Mouse (Mus musculus) lung, embryonic 16.5 days (tissue): ENCODE results near the gene Bckdk. TPM values are rescaled to one million over a fixed set of nuclear protein-coding genes. Genes with fewer than 3 reads are reported as not detected.
"Not testable (repeated sequence)": the region's sequence is repeated elsewhere in the genome, so short reads cannot be mapped to it uniquely, and the experiment has no call there.

Experiments
- ATAC-seq: fragments of 200-750 bp; cut with Nextera tagmentation; 2 replicates; pipeline ENCODE4 v1.8.0; 2017; ENCODE audit warnings: low read depth, mild to moderate bottlenecking, moderate library complexity
- H3K27ac ChIP-seq: fragments of 300-500 bp; sonication (generic); 2 replicates; pipeline ENCODE4 v1.5.1; 2014; ENCODE audit warnings: mild to moderate bottlenecking, control low read depth, low read length
- H3K27me3 ChIP-seq: fragments of 300-500 bp; sonication (generic); 2 replicates; pipeline ENCODE4 v1.6.1; 2014; ENCODE audit warnings: low read depth, low read length, mixed read lengths; ENCODE audit not compliant: control insufficient read depth, insufficient read depth
- H3K36me3 ChIP-seq: fragments of 300-500 bp; sonication (generic); 2 replicates; pipeline ENCODE4 v1.6.1; 2014; ENCODE audit warnings: low read length; ENCODE audit not compliant: control insufficient read depth, insufficient read depth
- H3K4me1 ChIP-seq: fragments of 300-500 bp; sonication (generic); replicated peaks from 2 replicates; pipeline ENCODE4 v1.6.1; 2014; ENCODE audit warnings: low read length, mixed read lengths; ENCODE audit not compliant: control insufficient read depth, insufficient read depth
- H3K4me2 ChIP-seq: fragments of 300-500 bp; sonication (generic); 2 replicates; pipeline ENCODE4 v1.6.1; 2014; ENCODE audit warnings: low read depth, low read length, control low read depth
- H3K4me3 ChIP-seq: fragments of 300-500 bp; sonication (generic); 2 replicates; pipeline ENCODE4 v1.5.1; 2014; ENCODE audit warnings: mild to moderate bottlenecking, low read length, control low read depth
- H3K9ac ChIP-seq: fragments of 300-500 bp; sonication (generic); 2 replicates; pipeline ENCODE4 v1.6.1; 2014; ENCODE audit warnings: low read length, control low read depth
- H3K9me3 ChIP-seq: fragments of 300-500 bp; sonication (generic); 2 replicates; pipeline ENCODE4 v1.6.1; 2016; ENCODE audit warnings: low read length; ENCODE audit not compliant: control insufficient read depth
- WGBS: fragments of 180-500 bp; shearing (Covaris S2); extraction: QIAGEN DNeasy Blood & Tissue Kit; methylation state at CpG from one replicate; pipeline ENCODE4 v1.1.7; 2014; 5-methylcytosine and 5-hydroxymethylcytosine counted together
- polyA plus RNA-seq: library from polyadenylated mRNA; unstranded; fragments of >200 nt; fragmentation: Nextera tagmentation; extraction: Ambion mirVana; gene quantifications from 2 replicates; pipeline ENCODE4 v1.2.1, GENCODE M21; 2015

Gene Bckdk
- polyA plus RNA-seq, 1 experiment from 2014 or later, result 129 TPM

DNA sequence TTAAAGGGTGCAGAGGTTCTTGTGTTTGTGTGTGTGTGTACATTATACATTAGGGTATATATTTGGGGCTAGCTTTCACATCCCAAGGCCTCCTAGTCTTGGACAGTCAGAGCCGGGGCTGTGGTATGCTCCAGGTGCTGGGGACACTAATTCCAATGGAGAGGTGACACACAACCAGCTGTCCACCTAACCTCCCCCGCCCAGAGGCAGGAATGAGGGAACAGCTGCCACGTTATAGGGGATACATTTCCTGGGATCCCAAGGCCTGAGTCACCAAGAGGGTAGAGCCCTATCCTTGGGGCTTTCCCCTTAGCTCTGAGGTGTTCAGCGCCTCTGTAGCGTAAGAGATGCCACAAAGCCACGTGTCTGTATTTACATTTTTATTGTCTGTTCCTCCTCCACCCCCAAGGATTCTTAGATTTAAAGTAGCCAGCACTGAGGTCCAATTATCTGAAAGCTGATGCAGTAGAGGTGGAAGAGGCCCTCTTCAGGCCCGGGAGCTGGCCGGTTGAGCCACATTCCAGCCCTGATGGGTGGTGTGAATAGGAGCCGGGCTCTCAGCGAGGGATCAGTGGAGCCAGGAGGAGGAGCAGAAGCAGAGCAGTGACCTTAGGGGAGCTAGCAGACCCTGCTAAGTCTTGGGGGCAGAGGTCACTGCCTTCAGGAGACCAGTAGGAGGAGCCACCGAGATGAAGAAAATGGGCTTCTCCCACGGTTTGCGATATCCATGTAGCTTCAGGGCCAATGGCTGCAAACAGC, 28.6 kb downstream of the Bckdk start:
- peak; percentile 34 for ATAC-seq
- Histone ChIP-seq H3K27me3 (no peaks in the 10 kb centered on the region), H3K9ac (peak overlapping the region; percentile 52), H3K36me3 (no peaks in the 10 kb centered on the region; the same call in 1 of the 2 replicates), H3K9me3 (no peaks in the 10 kb centered on the region), H3K4me1 (peaks cover 39% of the 10 kb centered on the region), H3K4me3 (peak overlapping the region; percentile 9; the same call in 1 of the 2 replicates), H3K4me2 (peak overlapping the region; percentile 42), H3K27ac (peak overlapping the region; percentile 95)
- 16% methylated on average over 13 of the region's 13 CpGs for WGBS

DNA sequence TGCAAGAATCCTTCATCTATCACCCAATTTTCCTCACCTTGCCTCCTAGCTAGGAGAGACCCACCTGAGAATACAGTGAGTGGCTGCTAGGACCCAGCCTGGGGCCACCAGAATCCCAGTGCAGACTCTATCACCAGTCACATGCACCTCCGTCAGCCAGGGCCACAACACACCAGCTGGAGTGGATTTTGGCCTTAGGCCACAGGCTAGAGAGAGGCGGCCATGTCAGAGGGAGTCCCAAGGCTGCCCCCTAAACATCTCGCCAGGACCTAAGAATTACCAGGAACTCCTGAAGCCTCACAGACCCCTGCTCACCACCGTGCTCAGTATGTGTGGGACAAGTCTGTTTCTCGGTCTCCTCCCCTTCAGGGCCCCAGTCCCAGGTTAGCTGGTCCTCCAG, 30.2 kb downstream of the Bckdk start:
- peaks cover 39% of the 10 kb centered on the region for H3K4me1 ChIP-seq
- no peak for ATAC-seq
- no peaks in the 10 kb centered on the region for H3K9me3 ChIP-seq
- H3K4me2 ChIP-seq, result no peak overlapping the region
- peak overlapping the region; percentile 95; the same call in 1 of the 2 replicates for H3K27ac ChIP-seq
- H3K36me3 ChIP-seq, result no peaks in the 10 kb centered on the region
- H3K9ac ChIP-seq, result peak overlapping the region; percentile 39
- H3K27me3 ChIP-seq, result no peaks in the 10 kb centered on the region
- H3K4me3 ChIP-seq, result no peak overlapping the region
- 79% methylated on average over 5 of the region's 5 CpGs for WGBS

DNA sequence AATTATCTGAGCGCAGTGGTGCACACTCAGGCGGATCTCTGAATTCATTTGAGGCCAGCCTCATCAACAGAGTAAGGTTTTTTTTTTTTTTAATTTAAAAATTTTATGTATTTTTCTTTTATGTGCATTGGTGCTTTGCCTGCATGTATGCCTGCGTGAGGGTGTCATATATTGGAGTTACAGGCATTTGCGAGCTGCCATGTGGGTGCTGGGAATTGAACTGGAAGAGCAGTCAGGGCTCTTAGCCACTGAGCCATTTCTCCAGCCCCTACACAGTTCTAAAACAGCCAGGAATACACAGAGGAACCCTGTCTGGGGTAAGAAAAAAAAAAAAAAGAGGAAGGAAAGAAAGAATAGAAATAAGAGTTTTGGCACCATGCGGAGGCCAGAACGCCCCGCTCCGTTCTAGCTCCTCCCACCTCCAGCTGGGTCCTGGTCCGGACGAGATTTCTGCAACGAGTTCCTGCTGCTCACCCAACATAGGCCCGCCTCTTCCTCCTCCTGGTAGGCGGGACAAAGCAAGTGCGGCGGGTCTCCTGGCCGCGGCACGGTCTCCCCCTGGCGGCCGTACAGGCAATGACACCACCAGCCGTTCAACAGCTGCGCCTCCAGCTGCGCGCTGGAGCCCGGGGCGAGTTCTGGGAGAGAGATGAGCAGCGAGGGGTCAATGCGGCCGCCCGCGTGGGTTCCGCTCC, 31.3 kb downstream of the Bckdk start:
- ATAC-seq, result peak; percentile 93
- Histone ChIP-seq H3K27ac (peak overlapping the region; percentile 77), H3K4me2 (peak overlapping the region; percentile 99), H3K9ac (peak overlapping the region; percentile 90), H3K9me3 (no peaks in the 10 kb centered on the region), H3K4me3 (peak overlapping the region; percentile 82), H3K36me3 (no peaks in the 10 kb centered on the region), H3K4me1 (peaks cover 39% of the 10 kb centered on the region), H3K27me3 (no peaks in the 10 kb centered on the region)
- WGBS, result 5% methylated on average over 32 of the region's 32 CpGs

DNA sequence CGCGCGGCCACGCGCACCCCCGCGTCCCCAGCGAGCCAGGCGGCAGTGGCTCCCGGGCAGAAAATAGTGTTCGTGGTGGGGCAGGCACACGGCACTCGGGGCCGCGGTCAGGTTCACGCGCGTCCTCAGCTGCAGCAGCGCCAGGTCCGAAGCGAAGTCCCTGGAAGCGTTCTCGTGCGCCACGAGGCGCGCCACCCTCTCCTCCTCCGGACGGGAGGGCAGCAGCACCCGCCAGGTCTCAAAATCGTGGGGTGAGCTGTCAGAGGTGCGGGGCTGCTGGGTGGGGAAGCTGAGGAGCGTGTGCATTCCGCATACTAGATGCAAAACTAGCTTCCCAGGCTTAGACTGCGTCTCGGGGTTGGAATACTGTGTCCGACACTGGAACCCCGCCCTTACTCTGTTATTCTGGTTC, 31.9 kb downstream of the Bckdk start:
- H3K4me3 ChIP-seq, result peak overlapping the region; percentile 82
- peaks cover 39% of the 10 kb centered on the region for H3K4me1 ChIP-seq
- H3K4me2 ChIP-seq, result peak overlapping the region; percentile 99
- ATAC-seq, result peak; percentile 27
- no peaks in the 10 kb centered on the region for H3K36me3 ChIP-seq
- peak overlapping the region; percentile 90 for H3K9ac ChIP-seq
- no peaks in the 10 kb centered on the region for H3K27me3 ChIP-seq
- H3K27ac ChIP-seq, result peak overlapping the region; percentile 75
- under 1% methylated on average over 32 of the region's 38 CpGs for WGBS
- no peaks in the 10 kb centered on the region for H3K9me3 ChIP-seq

DNA sequence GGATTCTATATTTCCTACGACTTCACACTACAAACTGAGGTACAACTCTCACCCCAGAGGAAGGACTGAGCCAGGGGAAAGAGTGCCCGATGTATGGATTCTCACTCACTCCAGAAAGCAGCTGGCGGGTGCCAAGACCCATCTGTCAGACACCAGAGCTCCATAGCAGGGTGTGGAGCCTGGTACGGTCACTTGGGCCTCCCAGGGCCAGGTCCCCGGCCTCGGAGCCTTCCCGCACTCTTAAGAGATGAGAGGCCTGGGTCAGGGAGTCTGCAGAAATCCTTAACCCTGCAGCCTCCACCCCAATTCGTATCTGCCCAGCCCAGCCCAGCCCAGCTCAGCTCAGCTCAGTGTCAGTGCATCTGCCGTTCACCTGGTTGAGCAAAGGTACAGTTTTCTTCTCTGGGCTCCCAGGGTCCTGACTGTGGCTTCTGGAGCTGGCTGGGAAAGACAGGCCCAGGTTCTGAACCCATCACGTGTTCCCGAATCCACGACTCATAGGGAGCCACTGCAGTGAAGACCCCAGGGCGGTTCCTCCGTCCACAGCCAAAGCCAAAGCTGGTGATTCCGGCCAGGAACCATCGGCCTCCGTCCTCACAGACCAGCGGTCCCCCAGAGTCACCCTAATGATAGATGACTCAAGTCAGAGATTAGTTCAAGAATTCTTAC, 32.5 kb downstream of the Bckdk start:
- H3K27ac ChIP-seq, result no peak overlapping the region; the same call in 1 of the 2 replicates
- no peaks in the 10 kb centered on the region for H3K9me3 ChIP-seq
- H3K36me3 ChIP-seq, result no peaks in the 10 kb centered on the region
- peak overlapping the region; percentile 90 for H3K9ac ChIP-seq
- 49% methylated on average over 18 of the region's 18 CpGs for WGBS
- ATAC-seq, result no peak
- H3K4me1 ChIP-seq, result peaks cover 35% of the 10 kb centered on the region
- peak overlapping the region; percentile 99 for H3K4me2 ChIP-seq
- H3K27me3 ChIP-seq, result no peaks in the 10 kb centered on the region
- H3K4me3 ChIP-seq, result peak overlapping the region; percentile 82

DNA sequence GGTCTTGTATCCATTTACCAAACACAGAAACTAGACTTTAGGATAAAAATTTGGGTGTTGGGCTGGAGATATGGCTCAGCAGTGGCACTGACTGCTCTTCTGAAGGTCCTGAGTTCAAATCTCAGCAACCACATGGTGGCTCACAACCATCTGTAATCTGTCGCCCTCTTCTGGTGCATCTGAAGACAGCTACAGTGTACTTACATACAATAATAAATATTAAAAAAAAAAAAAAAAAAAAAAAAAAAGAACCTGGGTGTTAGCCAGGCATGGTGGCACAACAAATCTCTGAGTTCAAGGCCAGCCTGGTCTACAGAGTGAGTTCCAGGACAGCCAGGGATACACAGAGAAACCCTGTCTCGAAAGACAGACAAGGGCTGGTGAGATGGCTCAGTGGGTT, 38.2 kb downstream of the Bckdk start:
- H3K36me3 ChIP-seq, H3K9me3 ChIP-seq, H3K4me3 ChIP-seq, ATAC-seq, H3K4me2 ChIP-seq, H3K4me1 ChIP-seq, H3K9ac ChIP-seq, H3K27ac ChIP-seq: not testable (repeated sequence)
- peaks cover 18% of the 10 kb centered on the region; the same call in 1 of the 2 replicates for H3K27me3 ChIP-seq
- 56% methylated on average over 2 of the region's 2 CpGs for WGBS

DNA sequence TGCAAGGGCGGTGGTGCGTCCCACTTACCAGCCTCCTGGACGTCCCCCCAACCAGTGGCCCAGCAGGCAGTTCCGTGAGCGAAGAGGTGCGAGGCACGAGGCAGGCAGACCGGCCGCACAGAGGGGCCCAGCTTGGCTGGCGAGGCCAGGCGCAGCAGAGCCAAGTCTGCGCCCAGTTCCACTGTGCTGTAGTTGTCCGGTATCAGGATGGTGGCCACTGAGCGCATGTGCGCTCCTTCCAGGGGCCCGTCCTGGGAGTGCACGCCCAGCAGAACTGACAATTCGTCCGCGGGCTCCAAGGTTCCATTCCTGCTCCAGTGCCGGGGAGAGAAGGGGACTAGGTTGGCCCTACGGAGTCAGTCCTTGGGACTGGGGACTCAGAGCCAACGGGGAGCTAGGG, 40.7 kb downstream of the Bckdk start:
- Histone ChIP-seq H3K4me2 (peak overlapping the region; percentile 42), H3K9ac (peak overlapping the region; percentile 33; the same call in 1 of the 2 replicates), H3K4me1 (no peaks in the 10 kb centered on the region), H3K4me3 (peak overlapping the region; percentile 26; the same call in 1 of the 2 replicates), H3K36me3 (no peaks in the 10 kb centered on the region), H3K9me3 (no peaks in the 10 kb centered on the region), H3K27me3 (peaks cover 18% of the 10 kb centered on the region; the same call in 1 of the 2 replicates), H3K27ac (no peak overlapping the region)
- 8% methylated on average over 23 of the region's 23 CpGs for WGBS
- peak; percentile 74 for ATAC-seq

DNA sequence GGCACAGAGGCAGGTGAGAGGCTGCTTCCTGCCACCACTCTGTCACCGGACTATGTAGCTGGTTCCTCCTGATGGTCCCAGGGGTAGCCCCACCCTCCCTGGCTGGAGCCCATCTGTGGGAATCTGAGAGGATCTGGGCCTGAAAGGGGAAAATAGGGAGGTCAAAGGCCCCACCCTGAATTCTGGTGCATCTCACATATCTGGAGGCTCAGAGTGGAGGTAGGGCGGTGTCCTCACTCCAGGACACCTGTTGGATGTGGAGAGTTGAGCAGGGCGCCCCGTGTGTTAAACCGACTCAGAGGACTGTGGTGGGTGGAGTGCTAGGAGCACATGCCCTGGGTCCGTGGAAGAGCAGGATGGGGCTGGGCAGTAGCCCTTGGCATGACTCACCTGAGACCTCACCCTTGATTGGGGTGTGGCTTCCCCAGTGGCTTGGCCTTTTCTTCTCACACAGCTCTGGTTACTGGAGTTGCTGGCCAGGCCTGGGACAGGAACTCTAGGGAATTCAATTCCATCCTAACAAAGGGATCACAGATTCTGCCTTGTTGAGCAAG, 42.7 kb downstream of the Bckdk start, which contains the start of gene Prss36:
Gene Prss36, minus strand, starts transcription at position 256 of the 554 bp plus-strand sequence.
- peaks cover 18% of the 10 kb centered on the region; the same call in 1 of the 2 replicates for H3K27me3 ChIP-seq

More for the DNA sequence above, 42.7 kb downstream of the Bckdk start, which contains the start of gene Prss36:
- Histone ChIP-seq H3K4me1 (no peaks in the 10 kb centered on the region), H3K9ac (no peak within 1 kb of the TSS), H3K4me3 (no peak within 1 kb of the TSS), H3K27ac (no peak within 1 kb of the TSS), H3K9me3 (no peaks in the 10 kb centered on the region), H3K4me2 (no peak within 1 kb of the TSS), H3K36me3 (no peaks in the 10 kb centered on the region)
- 61% methylated on average over 6 of the region's 6 CpGs for WGBS
- ATAC-seq, result 0 out of 2 replicates have a peak, but pooled peaks have one; percentile 28
